Mouse (Mus musculus) midbrain, embryonic 11.5 days (tissue): Measurements from ENCODE around the gene Ezh2. TPM values are rescaled to one million over a fixed set of nuclear protein-coding genes. Genes with fewer than 3 reads are reported as not detected.
"Not testable (repeated sequence)": the region's sequence is repeated elsewhere in the genome, so short reads cannot be mapped to it uniquely, and the experiment has no call there.

Experiments
- ATAC-seq: fragments of 200-750 bp; cut with Nextera tagmentation; 2 replicates; pipeline ENCODE4 v1.8.0; 2017; ENCODE audit warnings: moderate TSS enrichment, moderate library complexity; ENCODE audit not compliant: low FRiP score
- DNase-seq: peaks from one replicate; pipeline ENCODE4 v3.0.0; 2015; ENCODE audit warnings: low spot score; ENCODE audit errors: missing footprints
- H3K27ac ChIP-seq: fragments of 300-500 bp; sonication (generic); 2 replicates; pipeline ENCODE4 v1.5.1; 2014; ENCODE audit warnings: low read depth, low read length
- H3K27me3 ChIP-seq: fragments of 300-500 bp; sonication (generic); 2 replicates; pipeline ENCODE4 v1.6.1; 2014; ENCODE audit warnings: mild to moderate bottlenecking, low read length, moderate library complexity, mixed read lengths; ENCODE audit not compliant: control insufficient read depth, insufficient read depth
- H3K36me3 ChIP-seq: fragments of 300-500 bp; sonication (generic); 2 replicates; pipeline ENCODE4 v1.6.1; 2014; ENCODE audit warnings: mild to moderate bottlenecking, low read length, moderate library complexity, mixed read lengths; ENCODE audit not compliant: control insufficient read depth, insufficient read depth
- H3K4me1 ChIP-seq: fragments of 300-500 bp; sonication (generic); 2 replicates; pipeline ENCODE4 v1.6.1; 2014; ENCODE audit warnings: low read length; ENCODE audit not compliant: control insufficient read depth, insufficient read depth
- H3K4me2 ChIP-seq: fragments of 300-500 bp; sonication (generic); 2 replicates; pipeline ENCODE4 v1.6.1; 2014; ENCODE audit warnings: mild to moderate bottlenecking, moderate library complexity
- H3K4me3 ChIP-seq: fragments of 300-500 bp; sonication (generic); 2 replicates; pipeline ENCODE4 v1.5.1; 2014; ENCODE audit warnings: low read depth, low read length
- H3K9ac ChIP-seq: fragments of 300-500 bp; sonication (generic); 2 replicates; pipeline ENCODE4 v1.6.1; 2014; ENCODE audit warnings: low read length
- H3K9me3 ChIP-seq: fragments of 300-500 bp; sonication (generic); 2 replicates; pipeline ENCODE4 v1.6.1; 2016; ENCODE audit warnings: low read length; ENCODE audit not compliant: control insufficient read depth
- WGBS: fragments of 180-500 bp; shearing (Covaris S2); extraction: QIAGEN DNeasy Blood & Tissue Kit; methylation state at CpG from one replicate; pipeline ENCODE4 v1.1.7; 2014; 5-methylcytosine and 5-hydroxymethylcytosine counted together
- polyA plus RNA-seq: library from polyadenylated mRNA; unstranded; fragments of >200 nt; fragmentation: Nextera tagmentation; extraction: Ambion mirVana; gene quantifications from 2 replicates; pipeline ENCODE4 v1.2.1, GENCODE M21; 2014

Gene Ezh2
- 192 and 200 TPM in 2 replicates for polyA plus RNA-seq

- 0% methylated on average over 68 of the region's 69 CpGs for WGBS
- Histone ChIP-seq H3K4me1 (peaks cover 9% of the 10 kb centered on the region; the same call in 1 of the 2 replicates), H3K27me3 (no peaks in the 10 kb centered on the region), H3K4me3 (peak within 1 kb of the TSS; percentile 93), H3K9ac (peak within 1 kb of the TSS; percentile 99), H3K9me3 (no peaks in the 10 kb centered on the region), H3K4me2 (peak within 1 kb of the TSS; percentile 42), H3K36me3 (no peaks in the 10 kb centered on the region), H3K27ac (peak within 1 kb of the TSS; percentile 98)
- peak; percentile 97 for ATAC-seq
- DNase-seq, result peak; percentile 100
Observed at GRCm38 (mm10) chr6:47594926-47595623, at the start of gene Ezh2. TSS of gene Ezh2 (minus strand) at chr6:47595341.

DNA sequence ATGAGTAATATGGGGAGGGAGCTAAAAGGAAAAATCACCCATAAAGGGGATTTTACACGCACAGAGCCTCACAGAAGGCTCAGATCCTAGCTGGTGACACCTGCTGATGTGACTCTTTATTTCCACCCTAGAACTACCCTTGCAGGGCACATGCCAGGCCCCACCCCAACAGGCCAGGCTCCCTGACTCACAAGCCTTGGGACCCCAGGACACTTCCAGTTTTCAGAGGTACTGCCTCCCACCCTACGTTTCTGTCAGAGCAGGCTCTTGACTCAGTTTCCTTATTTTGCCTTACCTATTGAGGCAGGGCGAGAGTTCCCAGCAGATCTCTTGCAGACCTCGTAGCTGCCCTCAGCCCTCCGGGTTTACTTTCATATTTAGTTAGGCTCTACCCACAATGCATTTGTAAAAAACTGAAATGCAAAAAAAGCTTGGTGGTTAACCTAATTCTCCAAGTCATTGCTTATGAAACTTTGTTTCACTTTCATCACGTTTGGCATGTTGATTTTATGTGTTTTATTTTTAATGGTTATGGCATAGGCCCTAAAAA, 41.5 kb upstream of the Ezh2 start:
- Histone ChIP-seq H3K27ac (no peak overlapping the region), H3K9ac (no peak overlapping the region), H3K27me3 (no peaks in the 10 kb centered on the region), H3K36me3 (no peaks in the 10 kb centered on the region), H3K4me3 (no peak overlapping the region), H3K4me2 (no peak overlapping the region), H3K4me1 (no peaks in the 10 kb centered on the region), H3K9me3 (no peaks in the 10 kb centered on the region)
- no peak for DNase-seq
- whole genome bisulfite sequencing, result 72% methylated on average over 6 of the region's 6 CpGs
- no peak for ATAC-seq

GRCm38 (mm10) chr6:47635995-47636526, 40.9 kb upstream of the Ezh2 start:
- DNase-seq (no peak), ATAC-seq (no peak)
- Histone ChIP-seq H3K4me1 (no peaks in the 10 kb centered on the region), H3K9me3 (no peaks in the 10 kb centered on the region), H3K4me2 (no peak overlapping the region), H3K36me3 (no peaks in the 10 kb centered on the region), H3K27ac (no peak overlapping the region), H3K27me3 (no peaks in the 10 kb centered on the region), H3K4me3 (no peak overlapping the region), H3K9ac (no peak overlapping the region)
- WGBS, result 78% methylated on average over 5 of the region's 5 CpGs

- Histone ChIP-seq H3K27me3 (no peaks in the 10 kb centered on the region), H3K36me3 (no peaks in the 10 kb centered on the region), H3K9me3 (no peaks in the 10 kb centered on the region), H3K4me3 (no peak overlapping the region), H3K4me1 (no peaks in the 10 kb centered on the region), H3K27ac (no peak overlapping the region), H3K4me2 (no peak overlapping the region), H3K9ac (no peak overlapping the region)
- 75% methylated on average over 7 of the region's 7 CpGs for WGBS
- ATAC-seq, result no peak
- no peak for DNase-seq
Observed at GRCm38 (mm10) chr6:47635207-47635994, 40.3 kb upstream of the Ezh2 start.

DNA sequence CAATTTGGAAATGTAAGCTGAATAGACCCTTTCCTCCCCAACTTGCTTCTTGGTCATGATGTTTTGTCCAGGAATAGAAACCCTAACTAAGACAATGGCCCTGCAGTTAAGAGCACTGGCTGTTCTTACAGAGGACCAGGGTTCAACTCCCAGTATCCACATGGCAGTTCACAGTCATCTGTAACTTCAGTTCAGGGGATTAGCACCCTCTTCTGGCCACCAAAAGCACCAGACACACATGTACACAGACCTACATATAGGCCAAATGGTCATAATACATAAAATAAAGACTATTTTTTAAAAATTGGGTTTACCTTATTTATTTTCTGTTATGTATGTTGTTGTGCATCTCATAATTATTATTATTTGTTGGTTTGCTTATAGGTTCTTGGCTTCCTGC, 38.3 kb upstream of the Ezh2 start:
- DNase-seq (no peak), ATAC-seq (no peak)

DNA sequence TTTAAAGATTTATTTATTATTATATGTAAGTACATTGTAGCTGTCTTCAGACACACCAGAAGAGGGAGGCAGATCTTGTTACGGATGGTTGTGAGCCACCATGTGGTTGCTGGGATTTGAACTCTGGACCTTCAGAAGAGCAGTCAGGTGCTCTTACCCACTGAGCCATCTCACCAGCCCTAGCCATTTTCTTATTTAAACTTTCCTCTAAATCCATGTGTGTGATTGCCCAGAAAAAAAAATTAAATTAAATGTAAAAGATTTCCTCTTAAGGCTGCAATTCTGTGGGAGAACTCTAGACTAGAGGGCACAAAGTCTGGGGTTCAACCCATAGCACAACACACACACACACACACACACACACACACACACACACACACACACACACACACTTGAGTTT, 34.9 kb upstream of the Ezh2 start:
- H3K9me3 ChIP-seq, H3K4me1 ChIP-seq, H3K4me3 ChIP-seq, H3K27ac ChIP-seq, H3K4me2 ChIP-seq, H3K27me3 ChIP-seq, H3K9ac ChIP-seq, DNase-seq, H3K36me3 ChIP-seq, ATAC-seq: not testable (repeated sequence)
- no CpG with 5 or more reads among the region's 1 CpGs for WGBS

More for the DNA sequence above, 38.3 kb upstream of the Ezh2 start:
- no peak overlapping the region for H3K27ac ChIP-seq
- H3K27me3 ChIP-seq, result no peaks in the 10 kb centered on the region
- H3K36me3 ChIP-seq, result no peaks in the 10 kb centered on the region
- no peak overlapping the region for H3K9ac ChIP-seq
- no peaks in the 10 kb centered on the region for H3K4me1 ChIP-seq
- no peak overlapping the region for H3K4me2 ChIP-seq
- no peak overlapping the region for H3K4me3 ChIP-seq
- no peaks in the 10 kb centered on the region for H3K9me3 ChIP-seq

DNA sequence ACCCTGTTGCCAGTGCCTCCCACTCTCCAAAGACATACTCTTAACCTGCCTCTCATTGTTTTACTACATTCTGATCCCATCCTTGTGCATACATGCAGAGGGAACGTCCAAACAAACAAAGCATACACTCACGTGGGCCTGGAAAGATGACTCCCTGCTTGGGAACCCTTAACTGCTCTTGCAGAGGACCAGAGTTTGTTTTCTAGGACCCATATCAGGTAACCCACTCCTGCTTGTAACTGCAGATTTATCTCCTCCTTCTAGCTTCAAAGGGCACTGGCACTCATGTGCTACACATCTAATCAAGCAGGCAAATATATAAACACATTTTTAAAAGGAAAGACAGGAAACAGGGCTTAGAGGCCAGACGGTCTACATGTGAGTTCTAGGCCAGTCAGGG, 32.8 kb upstream of the Ezh2 start:
- no peak for DNase-seq
- no peaks in the 10 kb centered on the region for H3K36me3 ChIP-seq
- no peak overlapping the region for H3K27ac ChIP-seq
- H3K4me1 ChIP-seq, result no peaks in the 10 kb centered on the region
- no peak overlapping the region for H3K9ac ChIP-seq
- 73% methylated on average over 3 of the region's 3 CpGs for WGBS
- no peaks in the 10 kb centered on the region for H3K9me3 ChIP-seq
- H3K27me3 ChIP-seq, result no peaks in the 10 kb centered on the region
- ATAC-seq, result no peak
- H3K4me3 ChIP-seq, result no peak overlapping the region
- H3K4me2 ChIP-seq, result no peak overlapping the region

- H3K4me1 ChIP-seq, H3K9me3 ChIP-seq, H3K4me2 ChIP-seq, H3K27me3 ChIP-seq, DNase-seq, ATAC-seq, H3K9ac ChIP-seq, H3K27ac ChIP-seq, H3K36me3 ChIP-seq, H3K4me3 ChIP-seq: not testable (repeated sequence)
- 91% methylated on average over 3 of the region's 3 CpGs for WGBS
Observed at GRCm38 (mm10) chr6:47626976-47627375, 31.8 kb upstream of the Ezh2 start.

GRCm38 (mm10) chr6:47621039-47621438, 25.9 kb upstream of the Ezh2 start:
- H3K36me3 ChIP-seq, result no peaks in the 10 kb centered on the region
- H3K27ac ChIP-seq, result no peak overlapping the region
- WGBS, result 82% methylated on average over 2 of the region's 2 CpGs
- no peaks in the 10 kb centered on the region for H3K9me3 ChIP-seq
- no peaks in the 10 kb centered on the region for H3K27me3 ChIP-seq
- ATAC-seq (no peak), DNase-seq (no peak)
- no peak overlapping the region for H3K4me2 ChIP-seq
- H3K4me1 ChIP-seq, result no peaks in the 10 kb centered on the region
- H3K4me3 ChIP-seq, result no peak overlapping the region
- no peak overlapping the region for H3K9ac ChIP-seq
